Mouse (Mus musculus) midbrain, embryonic 11.5 days (tissue): ENCODE data around the gene Fkrp. TPM values are rescaled to one million over a fixed set of nuclear protein-coding genes. Genes with fewer than 3 reads are reported as not detected.

Experiments used
- ATAC-seq: fragments of 200-750 bp; cut with Nextera tagmentation; 2 replicates; pipeline ENCODE4 v1.8.0; 2017; ENCODE audit warnings: moderate TSS enrichment, moderate library complexity; ENCODE audit not compliant: low FRiP score
- DNase-seq: peaks from one replicate; pipeline ENCODE4 v3.0.0; 2015; ENCODE audit warnings: low spot score; ENCODE audit errors: missing footprints
- H3K27ac ChIP-seq: fragments of 300-500 bp; sonication (generic); 2 replicates; pipeline ENCODE4 v1.5.1; 2014; ENCODE audit warnings: low read depth, low read length
- H3K27me3 ChIP-seq: fragments of 300-500 bp; sonication (generic); 2 replicates; pipeline ENCODE4 v1.6.1; 2014; ENCODE audit warnings: mild to moderate bottlenecking, low read length, moderate library complexity, mixed read lengths; ENCODE audit not compliant: control insufficient read depth, insufficient read depth
- H3K36me3 ChIP-seq: fragments of 300-500 bp; sonication (generic); 2 replicates; pipeline ENCODE4 v1.6.1; 2014; ENCODE audit warnings: mild to moderate bottlenecking, low read length, moderate library complexity, mixed read lengths; ENCODE audit not compliant: control insufficient read depth, insufficient read depth
- H3K4me1 ChIP-seq: fragments of 300-500 bp; sonication (generic); 2 replicates; pipeline ENCODE4 v1.6.1; 2014; ENCODE audit warnings: low read length; ENCODE audit not compliant: control insufficient read depth, insufficient read depth
- H3K4me2 ChIP-seq: fragments of 300-500 bp; sonication (generic); 2 replicates; pipeline ENCODE4 v1.6.1; 2014; ENCODE audit warnings: mild to moderate bottlenecking, moderate library complexity
- H3K4me3 ChIP-seq: fragments of 300-500 bp; sonication (generic); 2 replicates; pipeline ENCODE4 v1.5.1; 2014; ENCODE audit warnings: low read depth, low read length
- H3K9ac ChIP-seq: fragments of 300-500 bp; sonication (generic); 2 replicates; pipeline ENCODE4 v1.6.1; 2014; ENCODE audit warnings: low read length
- H3K9me3 ChIP-seq: fragments of 300-500 bp; sonication (generic); 2 replicates; pipeline ENCODE4 v1.6.1; 2016; ENCODE audit warnings: low read length; ENCODE audit not compliant: control insufficient read depth
- WGBS: fragments of 180-500 bp; shearing (Covaris S2); extraction: QIAGEN DNeasy Blood & Tissue Kit; methylation state at CpG from one replicate; pipeline ENCODE4 v1.1.7; 2014; 5-methylcytosine and 5-hydroxymethylcytosine counted together
- polyA plus RNA-seq: library from polyadenylated mRNA; unstranded; fragments of >200 nt; fragmentation: Nextera tagmentation; extraction: Ambion mirVana; gene quantifications from 2 replicates; pipeline ENCODE4 v1.2.1, GENCODE M21; 2014

The Fkrp gene
- polyA plus RNA-seq, 1 experiment from 2014 or later: 25.9 TPM

DNA sequence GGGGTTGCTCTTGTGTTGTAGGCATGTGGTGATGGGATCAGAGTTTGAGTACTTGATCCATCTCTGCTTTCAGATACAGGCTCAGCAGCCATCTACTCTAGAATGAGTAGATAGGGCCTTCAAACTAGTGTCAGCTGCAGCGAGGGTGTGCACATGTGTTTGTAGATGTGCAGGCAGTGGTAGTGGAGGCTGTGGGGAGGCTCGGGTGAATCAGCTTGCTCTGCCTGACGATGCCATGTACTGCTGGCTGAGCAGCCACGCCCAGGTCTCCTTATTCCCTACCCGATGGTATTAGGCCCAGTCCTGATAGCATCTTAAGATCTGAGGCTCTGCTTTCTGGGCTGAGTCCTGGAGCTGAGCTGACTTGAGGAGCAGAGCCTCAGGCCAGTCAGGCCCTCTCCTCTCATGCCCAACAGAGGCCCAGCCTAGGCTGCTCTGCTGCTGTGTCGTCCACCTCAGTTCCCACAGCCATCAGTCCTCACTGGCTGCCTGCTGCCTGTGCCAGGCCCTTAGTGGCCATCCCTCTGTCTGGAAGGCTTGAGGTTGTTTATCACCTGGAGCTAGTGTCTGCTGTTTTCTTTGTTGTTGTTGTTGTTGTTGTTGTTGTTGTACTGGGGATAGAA is 22.4 kb upstream of the Fkrp start:
- no peak overlapping the region for H3K4me3 ChIP-seq
- H3K27me3 ChIP-seq: no peaks in the 10 kb centered on the region
- WGBS: 81% methylated on average over 6 of the region's 6 CpGs
- no peak for ATAC-seq
- no peak overlapping the region for H3K4me2 ChIP-seq
- H3K4me1 ChIP-seq: peaks cover 4% of the 10 kb centered on the region
- no peaks in the 10 kb centered on the region for H3K9me3 ChIP-seq
- DNase-seq: no peak
- H3K9ac ChIP-seq: no peak overlapping the region
- peaks cover 25% of the 10 kb centered on the region; the same call in 1 of the 2 replicates for H3K36me3 ChIP-seq
- no peak overlapping the region for H3K27ac ChIP-seq

DNA sequence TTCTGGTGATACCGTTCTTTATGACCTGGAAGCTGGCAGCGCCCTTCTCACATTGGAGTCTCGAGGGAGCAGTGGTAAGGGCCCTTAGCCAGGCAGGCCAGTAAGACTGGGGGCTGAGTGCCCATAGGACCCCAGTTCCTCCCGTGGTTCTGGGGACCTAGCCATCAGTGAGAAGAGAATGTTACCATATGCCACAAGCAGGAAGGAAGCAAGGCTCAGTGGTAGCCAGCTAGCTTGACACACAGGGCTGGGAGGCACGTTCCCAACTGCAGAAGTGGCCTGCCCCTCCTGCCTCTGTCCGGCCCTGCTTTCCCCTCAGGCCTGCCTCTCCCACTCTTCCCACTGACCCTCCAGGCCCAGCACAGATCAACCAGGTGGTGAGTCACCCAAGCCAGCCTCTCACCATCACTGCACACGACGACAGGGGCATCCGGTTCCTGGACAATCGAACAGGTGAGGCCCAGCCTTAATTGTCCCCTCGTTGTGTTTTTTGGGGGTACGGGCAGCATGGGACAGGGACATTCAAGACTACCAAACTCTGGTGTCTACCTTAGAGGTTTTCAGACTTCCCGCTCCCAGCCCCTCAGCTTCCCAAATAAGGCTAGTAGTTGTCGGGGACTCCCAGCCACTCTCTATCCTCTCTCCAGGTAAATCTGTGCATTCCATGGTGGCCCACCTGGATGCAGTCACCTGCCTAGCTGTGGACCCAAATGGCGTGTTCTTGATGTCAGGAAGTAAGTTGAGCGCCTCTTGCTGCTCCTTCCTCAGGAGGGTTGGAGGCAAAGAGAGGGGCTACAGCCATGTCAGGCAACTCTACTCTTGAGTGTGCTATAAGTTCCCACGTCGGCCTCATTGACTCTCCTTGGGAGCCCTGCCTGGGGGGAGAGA is 21.6 kb upstream of the Fkrp start:
- Histone ChIP-seq H3K4me3 (no peak overlapping the region), H3K9me3 (no peaks in the 10 kb centered on the region), H3K27me3 (no peaks in the 10 kb centered on the region), H3K4me2 (no peak overlapping the region), H3K36me3 (peaks cover 28% of the 10 kb centered on the region), H3K9ac (no peak overlapping the region), H3K4me1 (no peaks in the 10 kb centered on the region), H3K27ac (no peak overlapping the region)
- DNase-seq (no peak), ATAC-seq (no peak)
- WGBS: 96% methylated on average over 18 of the region's 18 CpGs

DNA sequence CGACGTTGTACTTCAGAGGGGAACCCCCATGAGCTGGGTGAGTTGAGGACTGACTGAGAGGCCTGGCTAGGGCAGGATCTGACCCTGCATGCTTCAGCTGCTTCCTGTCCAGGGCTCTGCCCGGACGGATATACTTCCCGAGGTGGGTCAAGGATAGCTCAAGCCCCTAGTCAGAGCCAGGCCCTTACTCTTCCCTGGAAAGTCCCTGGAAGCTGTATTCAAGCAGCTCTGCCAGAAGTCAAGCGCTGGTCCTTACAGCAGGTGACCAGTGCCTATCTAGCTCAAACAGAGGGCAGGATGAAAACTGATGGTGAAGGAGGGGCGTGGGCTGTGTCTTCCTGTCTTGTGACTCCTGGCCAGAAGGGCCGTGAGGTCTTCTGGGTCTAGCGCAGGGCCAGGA is 13.9 kb upstream of the Fkrp start:
- Histone ChIP-seq H3K9me3 (no peaks in the 10 kb centered on the region), H3K4me1 (no peaks in the 10 kb centered on the region), H3K4me2 (no peak overlapping the region), H3K4me3 (no peak overlapping the region), H3K27ac (no peak overlapping the region), H3K9ac (no peak overlapping the region), H3K36me3 (peaks cover 56% of the 10 kb centered on the region), H3K27me3 (no peaks in the 10 kb centered on the region)
- 83% methylated on average over 9 of the region's 9 CpGs for WGBS
- DNase-seq (no peak), ATAC-seq (no peak)

DNA sequence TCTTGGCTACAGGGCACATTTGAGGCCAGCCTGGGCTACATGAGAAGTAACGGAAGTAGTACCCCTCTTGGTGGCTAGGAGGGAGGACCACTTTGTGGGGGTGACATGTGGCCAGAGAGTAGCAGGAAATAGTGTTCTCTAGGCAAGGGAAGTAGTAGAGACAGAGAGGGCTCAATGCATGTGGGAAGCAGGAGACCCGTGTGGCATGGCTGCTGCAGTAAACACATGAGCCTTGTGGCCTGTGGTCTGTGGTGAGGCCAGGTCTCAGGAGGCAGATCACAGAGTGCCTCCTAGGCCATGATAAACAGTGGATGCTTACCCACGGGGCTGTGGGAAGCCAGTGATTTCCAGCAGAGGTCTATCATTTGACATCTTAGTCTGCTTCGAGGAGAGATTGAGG is 10.7 kb upstream of the Fkrp start:
- H3K9me3 ChIP-seq: no peaks in the 10 kb centered on the region
- no peak overlapping the region for H3K27ac ChIP-seq
- 84% methylated on average over 4 of the region's 4 CpGs for WGBS
- peaks cover 43% of the 10 kb centered on the region for H3K36me3 ChIP-seq
- H3K4me2 ChIP-seq: no peak overlapping the region
- no peak overlapping the region for H3K9ac ChIP-seq
- DNase-seq: no peak
- H3K27me3 ChIP-seq: no peaks in the 10 kb centered on the region
- H3K4me3 ChIP-seq: no peak overlapping the region
- ATAC-seq: no peak
- H3K4me1 ChIP-seq: no peaks in the 10 kb centered on the region

DNA sequence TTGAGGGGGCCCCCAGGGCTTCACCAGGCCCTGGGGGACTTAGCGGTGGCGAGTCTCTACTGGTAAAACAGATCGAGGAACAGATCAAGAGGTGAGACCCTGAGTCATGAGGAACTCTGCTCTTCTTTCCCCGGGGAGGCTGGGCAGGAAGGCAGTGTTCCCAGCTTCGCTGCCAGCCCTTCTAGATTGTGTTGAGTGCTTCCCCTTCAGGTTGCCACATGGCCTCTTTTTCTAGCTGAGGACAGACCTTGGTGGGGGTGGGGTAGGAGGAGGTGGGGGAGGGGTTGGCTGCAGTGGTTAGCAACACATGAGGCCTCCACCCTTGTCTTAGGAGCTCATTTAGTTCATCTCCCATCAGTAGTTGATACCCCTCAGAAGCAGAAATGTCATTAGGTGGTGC is 10.0 kb upstream of the Fkrp start:
- Histone ChIP-seq H3K4me2 (no peak overlapping the region), H3K9me3 (no peaks in the 10 kb centered on the region), H3K36me3 (peaks cover 43% of the 10 kb centered on the region), H3K4me1 (peaks cover under 1% of the 10 kb centered on the region; the same call in 1 of the 2 replicates), H3K9ac (no peak overlapping the region), H3K27ac (no peak overlapping the region), H3K27me3 (no peaks in the 10 kb centered on the region), H3K4me3 (no peak overlapping the region)
- DNase-seq (no peak), ATAC-seq (no peak)
- 87% methylated on average over 5 of the region's 5 CpGs for WGBS

DNA sequence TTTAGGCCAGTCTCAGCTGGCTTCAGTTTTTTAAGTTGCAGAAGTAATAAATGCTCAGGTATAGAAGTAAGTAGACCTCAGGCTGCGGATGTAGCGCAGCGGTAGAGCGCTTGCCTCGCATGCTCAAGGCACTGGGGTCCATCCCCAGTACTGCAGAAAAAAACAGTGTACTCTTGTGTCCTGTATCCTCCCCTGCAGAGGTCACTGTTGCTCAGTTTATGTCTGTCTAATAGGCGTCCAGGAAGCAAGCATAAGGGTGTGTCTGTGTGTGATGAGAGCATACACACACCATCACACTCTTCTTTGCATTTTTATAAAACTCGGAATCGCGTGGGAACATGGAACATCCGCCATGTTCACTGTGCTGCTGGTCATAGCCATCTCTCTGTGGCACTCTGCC is 9.3 kb upstream of the Fkrp start:
- 87% methylated on average over 10 of the region's 10 CpGs for WGBS
- Histone ChIP-seq H3K36me3 (peaks cover 36% of the 10 kb centered on the region), H3K4me2 (no peak overlapping the region), H3K4me1 (peaks cover 6% of the 10 kb centered on the region; the same call in 1 of the 2 replicates), H3K9ac (no peak overlapping the region), H3K4me3 (no peak overlapping the region), H3K27me3 (no peaks in the 10 kb centered on the region), H3K27ac (no peak overlapping the region), H3K9me3 (no peaks in the 10 kb centered on the region)
- ATAC-seq: peak; percentile 55; the same call in 1 of the 2 replicates
- DNase-seq: no peak

DNA sequence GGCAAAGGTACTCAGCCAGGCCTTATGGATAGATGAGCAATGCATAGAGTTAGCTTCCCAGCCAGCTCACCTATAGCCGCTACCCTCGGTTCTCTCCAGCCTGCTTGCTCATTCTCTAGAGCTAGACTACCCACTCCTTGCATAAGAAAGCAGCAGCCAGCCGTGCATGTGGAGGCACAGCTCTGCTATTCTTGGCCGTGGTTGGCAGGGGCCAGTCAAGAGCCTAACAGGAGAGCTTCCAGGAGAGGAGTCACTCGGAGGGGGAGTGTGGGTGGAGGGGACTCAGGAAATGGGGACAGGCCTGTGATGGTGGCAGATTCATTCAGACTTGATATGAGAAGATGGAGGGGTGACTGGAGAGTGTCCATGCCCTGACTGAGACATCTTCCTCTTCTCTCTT is 7.2 kb upstream of the Fkrp start:
- H3K9ac ChIP-seq: no peak overlapping the region
- H3K9me3 ChIP-seq: no peaks in the 10 kb centered on the region
- H3K4me1 ChIP-seq: peaks cover 21% of the 10 kb centered on the region
- DNase-seq: no peak
- H3K4me3 ChIP-seq: no peak overlapping the region
- H3K4me2 ChIP-seq: no peak overlapping the region
- no peaks in the 10 kb centered on the region for H3K27me3 ChIP-seq
- H3K27ac ChIP-seq: no peak overlapping the region
- H3K36me3 ChIP-seq: peaks cover 17% of the 10 kb centered on the region
- 81% methylated on average over 5 of the region's 5 CpGs for WGBS
- ATAC-seq: no peak

DNA sequence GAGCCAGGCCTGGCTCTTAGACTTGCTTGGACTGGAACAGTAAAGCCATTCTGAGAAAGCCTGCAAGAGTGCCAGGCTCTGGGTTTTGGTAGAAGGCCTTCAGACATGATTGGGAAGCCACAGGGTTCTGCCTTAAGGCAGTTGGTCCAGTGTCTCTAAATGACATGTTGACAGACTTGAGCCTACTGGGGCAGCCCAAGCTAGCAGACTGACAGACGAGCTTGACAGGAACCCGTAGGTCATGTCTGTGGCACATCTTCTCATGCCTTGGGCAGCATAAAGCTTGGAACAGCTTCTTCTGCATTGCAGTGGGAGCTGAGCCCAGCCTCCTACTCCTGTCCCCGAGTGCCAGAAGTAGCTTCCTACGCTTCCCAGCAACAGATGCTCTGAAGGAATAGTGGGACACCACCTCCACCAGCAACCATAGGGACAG is 5.2 kb upstream of the Fkrp start:
- Histone ChIP-seq H3K4me2 (no peak overlapping the region), H3K4me3 (no peak overlapping the region), H3K27ac (no peak overlapping the region), H3K36me3 (peaks cover 6% of the 10 kb centered on the region; the same call in 1 of the 2 replicates), H3K9me3 (no peaks in the 10 kb centered on the region), H3K27me3 (no peaks in the 10 kb centered on the region), H3K4me1 (peaks cover 35% of the 10 kb centered on the region), H3K9ac (no peak overlapping the region)
- DNase-seq (no peak), ATAC-seq (no peak)
- WGBS: 81% methylated on average over 4 of the region's 4 CpGs

DNA sequence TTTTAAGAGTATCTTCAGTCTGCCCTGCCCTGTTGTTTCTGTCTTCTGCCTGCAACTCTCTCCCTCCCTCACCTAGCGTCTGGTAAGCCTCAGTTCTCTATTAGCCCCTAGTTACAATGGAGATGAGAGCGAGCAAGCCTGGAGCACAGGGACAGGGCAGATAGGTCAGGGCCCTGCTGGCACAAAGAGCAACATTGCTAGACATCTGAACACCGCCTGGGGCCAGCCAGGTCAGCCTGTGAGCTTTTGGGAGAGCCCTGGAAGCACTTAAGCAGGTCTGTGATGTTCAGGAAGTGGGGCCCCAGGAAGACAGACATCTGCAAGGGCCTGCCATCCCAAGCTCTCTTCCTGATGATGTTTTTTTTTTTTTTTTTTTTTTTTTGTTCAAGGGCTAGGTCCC is 4.6 kb upstream of the Fkrp start:
- Histone ChIP-seq H3K27ac (no peak overlapping the region), H3K27me3 (no peaks in the 10 kb centered on the region), H3K4me3 (no peak overlapping the region), H3K36me3 (peaks cover 4% of the 10 kb centered on the region; the same call in 1 of the 2 replicates), H3K4me1 (peaks cover 35% of the 10 kb centered on the region), H3K9ac (no peak overlapping the region), H3K9me3 (no peaks in the 10 kb centered on the region), H3K4me2 (no peak overlapping the region)
- 25% methylated on average over 3 of the region's 3 CpGs for WGBS
- no peak for DNase-seq
- no peak for ATAC-seq
